Mouse (Mus musculus): ENCODE measurements around the gene Cutal. TPM values are rescaled to one million over a fixed set of nuclear protein-coding genes. Genes with fewer than 3 reads are reported as not detected.

Gene Cutal
- polyA plus RNA-seq, 1 experiment from 2014 or later, result 0.06 TPM

- no peaks in the 10 kb centered on the region for H3K27me3 ChIP-seq (ENCODE audit: low read depth, poor library complexity, severe bottlenecking)
- DNase-seq (ENCODE audit: low spot score), result no peak
- peaks cover 42% of the 10 kb centered on the region for H3K36me3 ChIP-seq
- WGBS, result 87% methylated on average over 1 of the region's 1 CpGs
- no peaks in the 10 kb centered on the region for H3K4me1 ChIP-seq
- H3K9me3 ChIP-seq (replicated peaks), result no peaks in the 10 kb centered on the region
- H3K27ac ChIP-seq, result no peak overlapping the region
- no peak overlapping the region for H3K4me3 ChIP-seq
Measured at GRCm38 (mm10) chr2:34847702-34848101, 26.5 kb upstream of the Cutal start.

GRCm38 (mm10) chr2:34855265-34855664 lies 18.9 kb upstream of the Cutal start:
- H3K9me3 ChIP-seq (replicated peaks), result no peaks in the 10 kb centered on the region
- 90% methylated on average over 4 of the region's 4 CpGs for WGBS
- H3K27me3 ChIP-seq (ENCODE audit: low read depth, poor library complexity, severe bottlenecking), result no peaks in the 10 kb centered on the region
- H3K27ac ChIP-seq, result no peak overlapping the region
- H3K4me3 ChIP-seq, result no peak overlapping the region
- peaks cover 100% of the 10 kb centered on the region for H3K36me3 ChIP-seq
- no peak for DNase-seq (ENCODE audit: low spot score)
- H3K4me1 ChIP-seq, result no peaks in the 10 kb centered on the region

- Histone ChIP-seq H3K27me3 (ENCODE audit: low read depth, poor library complexity, severe bottlenecking) (no peaks in the 10 kb centered on the region), H3K4me1 (no peaks in the 10 kb centered on the region), H3K27ac (no peak overlapping the region), H3K9me3 (replicated peaks) (no peaks in the 10 kb centered on the region), H3K4me3 (no peak overlapping the region), H3K36me3 (peaks cover 95% of the 10 kb centered on the region)
- no peak for DNase-seq (ENCODE audit: low spot score)
- 91% methylated on average over 8 of the region's 8 CpGs for WGBS
Measured at GRCm38 (mm10) chr2:34857728-34858127, 16.5 kb upstream of the Cutal start.

GRCm38 (mm10) chr2:34869680-34870079 lies 4.5 kb upstream of the Cutal start:
- DNase-seq (ENCODE audit: low spot score), result no peak
- Histone ChIP-seq H3K27me3 (ENCODE audit: low read depth, poor library complexity, severe bottlenecking) (peaks cover 26% of the 10 kb centered on the region), H3K4me1 (peaks cover 26% of the 10 kb centered on the region), H3K4me3 (peak overlapping the region; percentile 92), H3K27ac (no peak overlapping the region), H3K36me3 (peaks cover 30% of the 10 kb centered on the region), H3K9me3 (replicated peaks) (no peaks in the 10 kb centered on the region)
- WGBS, result 64% methylated on average over 5 of the region's 5 CpGs

- Histone ChIP-seq H3K4me3 (peak overlapping the region; percentile 92), H3K36me3 (peaks cover 19% of the 10 kb centered on the region), H3K27ac (peak overlapping the region; percentile 96), H3K4me1 (peaks cover 26% of the 10 kb centered on the region), H3K9me3 (replicated peaks) (no peaks in the 10 kb centered on the region), H3K27me3 (ENCODE audit: low read depth, poor library complexity, severe bottlenecking) (peaks cover 35% of the 10 kb centered on the region)
- under 1% methylated on average over 67 of the region's 67 CpGs for WGBS
- DNase-seq (ENCODE audit: low spot score), result peak; percentile 95
Measured at GRCm38 (mm10) chr2:34870520-34871474, 3.4 kb upstream of the Cutal start.

GRCm38 (mm10) chr2:34874816-34875345 lies 685 bp downstream of the Cutal start, which contains the start of gene Psmd5:
TSS of gene Psmd5 (minus strand) at chr2:34874968.
- Histone ChIP-seq H3K4me3 (peak within 1 kb of the TSS; percentile 23), H3K36me3 (no peaks in the 10 kb centered on the region), H3K4me1 (peaks cover 16% of the 10 kb centered on the region), H3K27ac (no peak within 1 kb of the TSS), H3K27me3 (ENCODE audit: low read depth, poor library complexity, severe bottlenecking) (peaks cover 53% of the 10 kb centered on the region), H3K9me3 (replicated peaks) (no peaks in the 10 kb centered on the region)
- no peak for DNase-seq (ENCODE audit: low spot score)
- 13% methylated on average over 8 of the region's 8 CpGs for WGBS

- Histone ChIP-seq H3K4me1 (no peaks in the 10 kb centered on the region), H3K27me3 (ENCODE audit: low read depth, poor library complexity, severe bottlenecking) (peaks cover 35% of the 10 kb centered on the region), H3K4me3 (no peak overlapping the region), H3K36me3 (no peaks in the 10 kb centered on the region), H3K27ac (no peak overlapping the region), H3K9me3 (replicated peaks) (no peaks in the 10 kb centered on the region)
- 90% methylated on average over 10 of the region's 10 CpGs for WGBS
- no peak for DNase-seq (ENCODE audit: low spot score)
Measured at GRCm38 (mm10) chr2:34880054-34880453, 5.9 kb downstream of the Cutal start.

- Histone ChIP-seq H3K4me3 (no peak overlapping the region), H3K9me3 (replicated peaks) (no peaks in the 10 kb centered on the region), H3K4me1 (no peaks in the 10 kb centered on the region), H3K27me3 (ENCODE audit: low read depth, poor library complexity, severe bottlenecking) (peaks cover 13% of the 10 kb centered on the region; the same call in 1 of the 2 replicates), H3K36me3 (no peaks in the 10 kb centered on the region), H3K27ac (no peak overlapping the region)
- DNase-seq (ENCODE audit: low spot score), result no peak
- WGBS, result 94% methylated on average over 2 of the region's 2 CpGs
Measured at GRCm38 (mm10) chr2:34882757-34883156, 8.6 kb downstream of the Cutal start.

- Histone ChIP-seq H3K4me3 (no peak overlapping the region), H3K4me1 (no peaks in the 10 kb centered on the region), H3K36me3 (no peaks in the 10 kb centered on the region), H3K9me3 (replicated peaks) (no peaks in the 10 kb centered on the region), H3K27ac (no peak overlapping the region), H3K27me3 (ENCODE audit: low read depth, poor library complexity, severe bottlenecking) (peaks cover 12% of the 10 kb centered on the region; the same call in 1 of the 2 replicates)
- no peak for DNase-seq (ENCODE audit: low spot score)
- WGBS, result 61% methylated on average over 5 of the region's 5 CpGs
Measured at GRCm38 (mm10) chr2:34883190-34883589, 9.0 kb downstream of the Cutal start.

- no peaks in the 10 kb centered on the region for H3K9me3 ChIP-seq (replicated peaks)
- no peaks in the 10 kb centered on the region for H3K4me1 ChIP-seq
- no peaks in the 10 kb centered on the region for H3K36me3 ChIP-seq
- no peak overlapping the region for H3K27ac ChIP-seq
- H3K27me3 ChIP-seq (ENCODE audit: low read depth, poor library complexity, severe bottlenecking), result peaks cover 12% of the 10 kb centered on the region; the same call in 1 of the 2 replicates
- WGBS, result 83% methylated on average over 2 of the region's 2 CpGs
- no peak for DNase-seq (ENCODE audit: low spot score)
- no peak overlapping the region for H3K4me3 ChIP-seq
Measured at GRCm38 (mm10) chr2:34884186-34884585, 10.0 kb downstream of the Cutal start.

GRCm38 (mm10) chr2:34893950-34894349 lies 19.8 kb downstream of the Cutal start:
- H3K9me3 ChIP-seq (replicated peaks), result no peaks in the 10 kb centered on the region
- no peak overlapping the region for H3K27ac ChIP-seq
- WGBS, result 73% methylated on average over 5 of the region's 5 CpGs
- H3K27me3 ChIP-seq (ENCODE audit: low read depth, poor library complexity, severe bottlenecking), result peaks cover 8% of the 10 kb centered on the region
- no peak overlapping the region for H3K4me3 ChIP-seq
- 0 out of 2 replicates have a peak, but pooled peaks cover 9% of the 10 kb centered on the region for H3K4me1 ChIP-seq
- no peak for DNase-seq (ENCODE audit: low spot score)
- no peaks in the 10 kb centered on the region for H3K36me3 ChIP-seq

GRCm38 (mm10) chr2:34895503-34896113 lies 21.4 kb downstream of the Cutal start:
- DNase-seq (ENCODE audit: low spot score), result no peak
- Histone ChIP-seq H3K27ac (no peak overlapping the region), H3K4me1 (0 out of 2 replicates have a peak, but pooled peaks cover 9% of the 10 kb centered on the region), H3K27me3 (ENCODE audit: low read depth, poor library complexity, severe bottlenecking) (peaks cover 8% of the 10 kb centered on the region), H3K36me3 (no peaks in the 10 kb centered on the region), H3K4me3 (no peak overlapping the region), H3K9me3 (replicated peaks) (no peaks in the 10 kb centered on the region)
- 80% methylated on average over 19 of the region's 19 CpGs for WGBS
